Mouse (Mus musculus): ENCODE measurements around the gene Zer1.
"Not testable (repeated sequence)": the region's sequence is repeated elsewhere in the genome, so short reads cannot be mapped to it uniquely, and the experiment has no call there.

Zer1 gene

GRCm38 (mm10) chr2:30124472-30125274 lies at the start of gene Zer1:
Gene Zer1 (minus strand): TSS chr2:30124585.
- peak; percentile 97 for DNase-seq (ENCODE audit: low read depth, low spot score)

DNA sequence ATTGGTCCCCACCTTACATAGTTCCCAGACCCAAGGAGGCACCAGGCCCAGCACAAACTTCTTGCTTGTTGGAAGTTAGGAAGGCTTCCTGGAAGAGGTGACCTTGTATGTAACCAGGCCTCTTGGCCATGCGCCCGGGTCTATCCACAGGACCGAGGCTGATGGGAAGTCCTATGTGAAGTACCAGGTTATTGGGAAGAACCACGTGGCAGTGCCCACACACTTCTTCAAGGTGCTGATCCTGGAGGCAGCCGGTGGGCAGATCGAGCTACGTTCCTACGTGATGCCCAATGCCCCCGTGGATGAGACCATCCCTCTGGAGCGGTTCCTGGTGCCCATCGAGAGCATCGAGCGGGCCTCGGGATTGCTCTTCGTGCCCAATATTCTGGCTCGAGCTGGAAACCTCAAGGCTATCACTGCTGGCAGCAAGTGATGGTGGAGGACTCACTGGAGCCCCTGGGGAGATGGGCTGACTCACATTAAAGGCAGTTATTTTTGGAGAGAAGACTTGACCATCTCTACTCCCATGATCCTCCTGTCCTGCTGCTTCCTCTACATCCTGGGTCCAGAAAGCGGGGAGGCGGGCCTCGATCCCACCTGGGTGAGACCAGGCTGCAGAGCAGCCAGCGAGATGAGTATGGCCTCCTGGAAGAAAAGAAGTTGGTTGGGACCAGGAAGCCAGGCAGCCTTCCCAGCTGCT lies 49.3 kb upstream of the Zer1 start:
- no peak for DNase-seq (ENCODE audit: low read depth, low spot score)

DNA sequence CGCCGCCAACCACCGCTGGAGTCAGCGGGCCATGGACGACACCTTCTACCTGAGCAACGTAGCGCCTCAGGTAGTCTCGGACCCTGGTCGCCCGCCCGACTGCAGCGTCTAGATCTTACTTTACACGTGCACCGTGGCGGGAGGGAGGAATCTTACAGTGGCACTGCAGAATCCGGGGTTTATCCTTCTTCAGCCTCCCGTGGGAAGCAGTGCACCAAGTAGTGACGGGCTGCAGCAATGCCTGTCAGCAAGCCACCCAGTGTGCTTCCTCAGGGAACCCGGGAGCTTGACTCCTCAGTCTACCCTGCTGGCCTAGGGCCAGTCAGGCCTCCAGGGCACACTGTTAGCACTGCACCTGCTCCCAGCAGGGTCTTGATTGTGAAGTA lies 47.6 kb upstream of the Zer1 start:
- DNase-seq (ENCODE audit: low read depth, low spot score) = peak; percentile 65

GRCm38 (mm10) chr2:30171371-30171996 lies 47.1 kb upstream of the Zer1 start, which contains the start of gene Endog:
Gene Endog (plus strand): TSS chr2:30171493.
- peak; percentile 93 for DNase-seq (ENCODE audit: low read depth, low spot score)

- peak; percentile 79 for DNase-seq (ENCODE audit: low read depth, low spot score)
These were observed 42.3 kb upstream of the Zer1 start for GRCm38 (mm10) chr2:30166677-30167076.

DNA sequence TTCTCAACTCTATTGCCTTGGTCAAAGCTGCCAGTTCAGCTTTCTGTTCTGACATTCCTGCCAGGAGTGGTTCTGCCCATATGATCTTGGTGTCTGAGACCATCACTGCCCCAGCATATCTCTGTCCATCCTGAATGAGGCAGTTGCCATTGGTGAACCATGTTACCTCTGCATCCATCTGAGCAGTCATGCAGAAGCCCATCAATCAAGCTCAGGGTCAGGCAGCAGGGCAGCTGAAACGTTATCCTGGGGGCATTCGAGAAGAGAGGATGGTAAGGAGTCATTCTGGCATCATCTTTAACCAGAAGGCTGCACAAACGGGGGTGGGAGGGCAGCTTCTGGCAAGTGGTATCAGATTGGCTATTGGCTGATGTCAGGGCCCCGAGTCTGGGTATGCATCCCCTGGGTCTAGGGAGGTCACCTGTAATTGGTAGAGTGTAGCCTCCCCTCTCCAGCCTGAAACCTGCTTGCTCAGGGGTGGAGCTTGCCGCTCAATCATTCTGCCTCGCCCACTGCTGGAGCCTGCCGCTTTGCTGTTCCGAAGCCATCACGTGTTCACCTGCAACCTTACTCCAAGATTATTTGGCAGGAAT lies 40.1 kb upstream of the Zer1 start:
- no peak for DNase-seq (ENCODE audit: low read depth, low spot score)

GRCm38 (mm10) chr2:30161809-30162208 lies 37.4 kb upstream of the Zer1 start:
- peak; percentile 69 for DNase-seq (ENCODE audit: low read depth, low spot score)

GRCm38 (mm10) chr2:30159871-30160270 lies 35.5 kb upstream of the Zer1 start:
- DNase-seq (ENCODE audit: low read depth, low spot score) = not testable (repeated sequence)

- no peak for DNase-seq (ENCODE audit: low read depth, low spot score)
These were observed 28.2 kb upstream of the Zer1 start for GRCm38 (mm10) chr2:30152616-30153015.

DNA sequence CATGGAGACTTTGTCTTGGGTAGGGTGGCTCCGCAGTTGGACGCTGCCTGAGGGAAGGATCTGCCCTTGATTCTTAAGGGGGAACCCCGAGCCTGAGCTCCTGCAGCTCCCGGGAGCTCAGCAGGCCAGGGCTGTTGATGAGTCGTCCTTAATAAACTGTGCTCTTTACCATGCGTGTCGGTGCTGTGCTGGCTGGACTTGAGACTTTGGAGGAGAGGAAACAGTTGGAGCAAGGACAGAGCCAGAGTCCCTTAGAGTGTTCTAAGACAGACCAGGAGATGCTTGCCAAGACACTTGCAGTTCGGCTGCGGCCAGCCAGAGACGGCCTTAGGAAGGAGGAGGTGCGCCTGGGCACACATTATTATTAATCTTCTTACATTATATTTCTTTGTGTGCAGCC lies 27.5 kb upstream of the Zer1 start:
- DNase-seq (ENCODE audit: low read depth, low spot score) = no peak

DNA sequence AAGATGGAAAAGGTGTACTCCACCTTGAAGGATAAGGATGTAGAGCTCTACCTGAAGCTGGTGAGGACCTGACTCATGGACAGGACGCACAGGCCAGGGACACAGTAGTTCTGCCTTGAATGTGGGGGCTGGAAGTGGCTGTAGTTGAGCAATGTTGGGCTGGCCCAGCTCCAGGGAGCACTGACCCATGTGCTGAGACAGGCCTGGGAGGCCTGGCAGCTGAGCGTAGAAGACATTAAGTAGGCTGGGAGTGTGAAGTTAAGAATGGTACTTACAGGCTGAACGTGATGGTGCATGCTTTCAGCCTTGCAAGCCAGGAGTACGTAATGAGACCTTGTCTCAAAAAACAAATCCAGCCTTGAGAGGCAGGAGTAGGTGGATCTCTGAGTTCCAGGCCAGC lies 23.1 kb upstream of the Zer1 start:
- DNase-seq (ENCODE audit: low read depth, low spot score) = no peak

DNA sequence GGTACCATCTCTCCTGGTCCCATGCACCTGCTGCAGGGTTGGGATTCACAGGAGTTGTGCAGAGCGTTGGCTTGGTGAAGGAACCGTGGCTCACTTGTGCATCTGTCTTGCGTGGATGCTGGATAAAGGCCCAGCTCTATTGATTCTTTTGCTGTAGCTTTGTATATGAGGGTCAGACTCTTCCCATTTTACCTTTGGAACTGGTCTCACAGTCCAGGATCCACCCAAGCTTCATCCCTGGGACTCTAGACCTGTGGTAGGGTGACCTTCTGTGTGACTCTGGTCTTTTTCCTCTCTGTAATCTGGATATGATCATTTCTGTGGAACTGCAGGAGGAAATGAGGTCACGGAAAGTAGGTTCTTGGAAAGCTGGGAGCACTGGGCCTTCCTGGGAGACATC lies 20.1 kb upstream of the Zer1 start:
- DNase-seq (ENCODE audit: low read depth, low spot score) = no peak

DNA sequence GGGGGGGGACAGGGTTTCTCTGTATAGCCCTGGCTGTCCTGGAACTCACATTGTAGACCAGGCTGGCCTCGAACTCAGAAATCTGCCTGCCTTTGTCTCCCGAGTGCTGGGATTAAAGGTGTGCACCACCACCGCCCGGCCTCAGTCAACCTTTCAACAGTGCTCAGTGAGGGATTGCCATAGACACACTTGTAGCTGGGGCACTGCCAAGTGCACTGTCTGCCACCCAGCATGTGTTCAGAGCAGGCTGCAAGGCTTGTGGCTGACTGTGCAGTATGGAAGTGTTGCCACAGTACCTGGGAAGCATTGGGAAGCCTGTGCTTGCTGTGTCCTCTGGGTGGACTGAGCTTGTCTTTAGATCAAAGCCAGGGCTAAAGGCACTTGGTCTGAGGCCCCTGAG lies 15.6 kb upstream of the Zer1 start:
- DNase-seq (ENCODE audit: low read depth, low spot score) = not testable (repeated sequence)

DNA sequence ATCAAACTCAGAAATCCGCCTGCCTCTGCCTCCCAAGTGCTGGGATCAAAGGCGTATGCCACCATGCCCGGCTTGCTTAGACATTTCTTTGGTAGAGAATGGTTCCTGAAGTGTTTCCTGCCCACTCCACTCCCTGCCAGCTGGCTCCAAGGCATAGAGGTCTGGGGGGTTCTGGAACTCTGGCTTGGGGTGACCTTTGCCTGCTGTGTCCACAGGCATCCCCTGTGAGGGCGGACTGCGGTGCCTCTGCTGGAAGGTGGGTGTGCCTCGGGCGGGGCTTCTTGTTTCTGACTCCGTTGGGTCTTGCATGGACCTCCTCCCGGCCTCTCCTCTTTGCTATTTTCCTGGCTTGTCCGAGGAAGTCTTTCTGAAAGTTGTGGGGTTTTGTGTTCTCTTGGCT lies 12.1 kb upstream of the Zer1 start:
- no peak for DNase-seq (ENCODE audit: low read depth, low spot score)

DNA sequence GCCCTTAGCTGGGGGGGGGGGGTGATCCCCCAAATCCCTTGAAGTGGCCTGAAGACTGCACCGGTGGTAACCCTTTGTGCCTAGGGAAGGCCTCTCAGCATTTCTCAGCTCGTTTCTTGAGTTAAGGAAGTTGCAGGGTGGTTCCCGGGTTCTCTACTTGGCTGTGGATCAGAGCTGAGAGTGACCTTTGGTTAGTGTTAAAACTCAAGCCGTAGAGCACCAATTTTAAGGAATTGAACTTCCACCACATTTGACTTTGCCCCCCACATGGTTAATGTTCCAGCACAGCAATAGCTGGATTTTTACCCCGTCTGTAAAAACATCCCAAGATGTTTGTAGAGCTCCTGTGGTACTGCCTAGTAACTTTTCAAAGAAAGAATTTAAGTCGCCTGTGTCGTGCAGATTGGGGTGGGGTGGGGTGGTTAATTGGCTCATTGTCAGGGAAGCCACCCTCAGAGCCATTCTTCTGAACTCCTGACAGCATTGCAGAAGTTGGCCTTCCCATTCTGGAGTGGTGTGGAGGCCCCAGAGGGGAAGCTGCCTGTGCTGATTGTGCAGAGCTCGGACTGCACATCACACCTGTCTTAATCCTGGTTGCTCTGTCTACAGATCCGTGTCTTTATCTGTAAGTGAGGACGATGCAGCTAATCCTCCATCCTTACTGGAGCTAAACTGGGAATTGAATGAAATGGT lies 10.7 kb upstream of the Zer1 start:
- peak; percentile 91 for DNase-seq (ENCODE audit: low read depth, low spot score)

DNA sequence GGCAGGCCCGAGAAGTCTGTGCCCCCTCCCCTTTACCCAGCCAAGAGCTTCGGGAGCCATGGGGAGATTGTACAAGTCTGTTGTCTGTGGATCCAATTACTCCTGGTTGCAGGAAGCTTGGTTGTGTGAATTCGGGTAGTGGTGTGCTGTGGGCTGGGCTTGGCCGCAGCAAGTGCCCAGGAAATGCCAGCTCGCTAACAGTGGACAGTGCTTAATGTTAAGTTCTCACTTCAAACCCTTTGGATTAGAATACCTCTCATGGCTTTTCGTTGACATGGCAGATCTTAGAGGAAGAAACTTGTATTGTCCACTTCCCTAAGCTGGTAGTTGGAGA lies 10.0 kb upstream of the Zer1 start:
- DNase-seq (ENCODE audit: low read depth, low spot score) = no peak

GRCm38 (mm10) chr2:30133613-30134377 lies 9.4 kb upstream of the Zer1 start, which contains the start of gene Tbc1d13:
Gene Tbc1d13 (plus strand): TSS chr2:30133746.
- peak; percentile 96 for DNase-seq (ENCODE audit: low read depth, low spot score)

DNA sequence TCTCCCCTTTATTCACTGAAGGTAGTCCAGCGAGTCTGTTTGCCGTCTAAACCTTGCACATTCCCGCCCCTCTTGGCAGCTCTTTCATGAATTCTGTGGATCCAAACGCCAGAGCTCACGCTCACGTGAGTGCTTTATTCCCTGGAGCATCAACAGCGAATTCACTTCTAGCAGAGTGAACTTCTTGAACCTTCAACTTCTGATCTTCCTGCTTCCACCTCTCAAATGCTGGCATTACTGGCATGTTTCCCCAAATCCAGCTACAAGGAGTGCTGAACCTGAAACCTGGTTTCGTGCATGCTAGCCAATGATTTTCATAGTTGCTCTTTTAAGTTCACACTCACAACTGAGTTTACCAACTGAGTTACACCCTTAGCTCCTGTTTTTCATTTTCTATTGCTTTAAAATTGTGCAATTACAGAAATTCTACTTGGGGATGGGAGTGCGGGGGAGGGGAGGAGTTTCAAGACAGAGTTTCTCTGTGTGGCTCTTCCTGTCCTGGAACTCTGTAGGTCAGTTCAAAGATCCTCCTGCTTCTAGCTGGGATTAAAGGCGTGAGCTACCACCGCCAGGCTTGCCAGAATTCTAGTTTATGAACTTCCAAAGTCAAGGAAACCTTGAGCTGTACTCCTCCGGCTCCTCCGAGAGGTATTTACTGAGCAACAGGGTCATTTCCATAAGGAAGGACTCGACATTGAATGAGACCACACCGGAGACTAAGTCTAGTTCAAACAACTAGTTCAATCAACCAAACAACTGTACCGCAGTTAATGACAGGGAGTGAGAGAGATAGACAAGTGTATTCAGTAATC lies 8.6 kb upstream of the Zer1 start:
- DNase-seq (ENCODE audit: low read depth, low spot score) = peak; percentile 66

DNA sequence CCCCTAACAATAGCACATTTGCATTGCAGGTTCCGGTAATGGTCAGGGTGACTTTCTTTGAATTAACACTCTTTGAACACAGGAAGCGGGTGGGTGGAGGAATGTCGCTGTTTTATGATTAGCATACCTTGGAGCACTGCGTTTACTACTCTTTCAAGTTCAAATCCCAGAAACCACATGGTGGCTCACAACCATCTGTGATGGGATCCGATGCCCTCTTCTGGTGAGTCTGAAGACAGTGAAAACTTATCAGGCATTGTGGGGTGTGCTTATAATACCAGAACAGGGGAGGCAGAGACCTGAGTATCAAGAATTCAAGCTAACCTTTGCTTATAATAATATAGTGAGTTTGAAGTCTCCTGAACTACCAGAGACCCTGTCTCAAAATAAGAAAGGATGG lies 6.9 kb upstream of the Zer1 start:
- DNase-seq (ENCODE audit: low read depth, low spot score) = peak; percentile 81

DNA sequence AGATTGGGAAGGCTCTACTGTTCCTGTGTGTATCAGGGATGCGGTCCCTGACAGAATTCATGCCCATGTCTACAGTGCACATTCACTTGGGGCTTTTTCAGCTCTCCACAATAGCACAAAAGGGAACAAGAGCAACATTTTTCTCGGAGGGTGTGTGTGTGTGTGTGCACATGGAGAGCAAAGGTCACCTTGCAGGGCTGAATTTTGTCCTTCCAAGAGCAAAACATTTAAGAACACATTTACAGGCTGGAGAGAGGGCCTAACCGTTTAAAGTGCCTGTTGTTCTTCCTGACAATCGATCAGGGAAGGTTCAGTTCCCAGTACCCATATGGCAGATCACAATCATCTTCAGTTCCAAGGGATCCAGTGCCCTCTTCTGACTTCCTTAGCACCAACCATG lies 5.8 kb upstream of the Zer1 start:
- peak; percentile 51 for DNase-seq (ENCODE audit: low read depth, low spot score)

Data from R1 (cell line).